Mouse (Mus musculus) intestine, embryonic 16.5 days (tissue): Measurements from ENCODE around the gene Slc13a3. TPM values are rescaled to one million over a fixed set of nuclear protein-coding genes. Genes with fewer than 3 reads are reported as not detected.

Source experiments
- ATAC-seq: fragments of 200-750 bp; cut with Nextera tagmentation; 2 replicates; pipeline ENCODE4 v1.8.0; 2017; ENCODE audit warnings: moderate TSS enrichment, moderate library complexity
- H3K27ac ChIP-seq: fragments of 300-500 bp; sonication (generic); 2 replicates; pipeline ENCODE4 v1.5.1; 2014; ENCODE audit warnings: mild to moderate bottlenecking, low read length
- H3K27me3 ChIP-seq: fragments of 300-500 bp; sonication (generic); replicated peaks from 2 replicates; pipeline ENCODE4 v1.6.1; 2014; ENCODE audit warnings: low read length, control low read depth, mixed read lengths; ENCODE audit not compliant: control insufficient read depth, insufficient read depth
- H3K36me3 ChIP-seq: fragments of 300-500 bp; sonication (generic); 2 replicates; pipeline ENCODE4 v1.6.1; 2014; ENCODE audit warnings: low read length, control low read depth; ENCODE audit not compliant: control insufficient read depth, insufficient read depth
- H3K4me1 ChIP-seq: fragments of 300-500 bp; sonication (generic); 2 replicates; pipeline ENCODE4 v1.6.1; 2014; ENCODE audit warnings: low read length, control low read depth, mixed read lengths; ENCODE audit not compliant: control insufficient read depth, insufficient read depth
- H3K4me2 ChIP-seq: fragments of 300-500 bp; sonication (generic); 2 replicates; pipeline ENCODE4 v1.6.1; 2014; ENCODE audit warnings: low read depth, low read length, control low read depth
- H3K4me3 ChIP-seq: fragments of 300-500 bp; sonication (generic); 2 replicates; pipeline ENCODE4 v1.5.1; 2014; ENCODE audit warnings: mild to moderate bottlenecking, low read length
- H3K9ac ChIP-seq: fragments of 300-500 bp; sonication (generic); 2 replicates; pipeline ENCODE4 v1.6.1; 2014; ENCODE audit warnings: low read depth, low read length
- H3K9me3 ChIP-seq: fragments of 300-500 bp; sonication (generic); 2 replicates; pipeline ENCODE4 v1.6.1; 2016; ENCODE audit warnings: low read length, control low read depth; ENCODE audit not compliant: control insufficient read depth
- WGBS: fragments of 180-500 bp; shearing (Covaris S2); extraction: QIAGEN DNeasy Blood & Tissue Kit; methylation state at CpG from one replicate; pipeline ENCODE4 v1.1.7; 2014; 5-methylcytosine and 5-hydroxymethylcytosine counted together
- polyA plus RNA-seq: library from polyadenylated mRNA; unstranded; fragments of >200 nt; fragmentation: Nextera tagmentation; extraction: Ambion mirVana; gene quantifications from 2 replicates; pipeline ENCODE4 v1.2.1, GENCODE M21; 2015

Slc13a3 gene
- polyA plus RNA-seq, 1 experiment from 2014 or later, result 0.56 TPM

GRCm38 (mm10) chr2:165420195-165420594 lies 52.8 kb downstream of the Slc13a3 start:
- H3K27me3 ChIP-seq, result no peaks in the 10 kb centered on the region
- no peak overlapping the region for H3K4me2 ChIP-seq
- H3K4me1 ChIP-seq, result no peaks in the 10 kb centered on the region
- H3K4me3 ChIP-seq, result no peak overlapping the region
- H3K27ac ChIP-seq, result no peak overlapping the region
- H3K9me3 ChIP-seq, result no peaks in the 10 kb centered on the region
- ATAC-seq, result no peak
- H3K36me3 ChIP-seq, result no peaks in the 10 kb centered on the region
- H3K9ac ChIP-seq, result no peak overlapping the region
- WGBS, result 72% methylated on average over 2 of the region's 2 CpGs

GRCm38 (mm10) chr2:165419670-165420111 lies 53.3 kb downstream of the Slc13a3 start:
- no peak for ATAC-seq

GRCm38 (mm10) chr2:165418577-165418976 lies 54.5 kb downstream of the Slc13a3 start:
- Histone ChIP-seq H3K9me3 (no peaks in the 10 kb centered on the region), H3K4me3 (no peak overlapping the region), H3K27ac (no peak overlapping the region), H3K4me1 (no peaks in the 10 kb centered on the region), H3K36me3 (no peaks in the 10 kb centered on the region), H3K9ac (no peak overlapping the region), H3K4me2 (no peak overlapping the region), H3K27me3 (no peaks in the 10 kb centered on the region)
- no peak for ATAC-seq
- WGBS, result 84% methylated on average over 2 of the region's 2 CpGs

More at GRCm38 (mm10) chr2:165419670-165420111, 53.3 kb downstream of the Slc13a3 start:
- no peaks in the 10 kb centered on the region for H3K36me3 ChIP-seq
- H3K4me3 ChIP-seq, result no peak overlapping the region
- H3K9ac ChIP-seq, result no peak overlapping the region
- no peak overlapping the region for H3K27ac ChIP-seq
- no peak overlapping the region for H3K4me2 ChIP-seq
- no peaks in the 10 kb centered on the region for H3K9me3 ChIP-seq
- H3K4me1 ChIP-seq, result no peaks in the 10 kb centered on the region
- 63% methylated on average over 4 of the region's 4 CpGs for WGBS
- H3K27me3 ChIP-seq, result no peaks in the 10 kb centered on the region

GRCm38 (mm10) chr2:165417291-165417690 lies 55.7 kb downstream of the Slc13a3 start:
- Histone ChIP-seq H3K36me3 (no peaks in the 10 kb centered on the region), H3K4me3 (no peak overlapping the region), H3K27ac (no peak overlapping the region), H3K9me3 (no peaks in the 10 kb centered on the region), H3K27me3 (no peaks in the 10 kb centered on the region), H3K4me2 (no peak overlapping the region), H3K4me1 (no peaks in the 10 kb centered on the region), H3K9ac (no peak overlapping the region)
- WGBS, result 67% methylated on average over 7 of the region's 7 CpGs
- ATAC-seq, result no peak

GRCm38 (mm10) chr2:165415795-165416194 lies 57.2 kb downstream of the Slc13a3 start:
- Histone ChIP-seq H3K27ac (no peak overlapping the region), H3K9ac (no peak overlapping the region), H3K36me3 (no peaks in the 10 kb centered on the region), H3K4me3 (no peak overlapping the region), H3K4me1 (no peaks in the 10 kb centered on the region), H3K27me3 (no peaks in the 10 kb centered on the region), H3K9me3 (no peaks in the 10 kb centered on the region), H3K4me2 (no peak overlapping the region)
- WGBS, result 61% methylated on average over 6 of the region's 6 CpGs
- no peak for ATAC-seq

- Histone ChIP-seq H3K9ac (no peak overlapping the region), H3K36me3 (no peaks in the 10 kb centered on the region), H3K27ac (no peak overlapping the region), H3K4me2 (no peak overlapping the region), H3K4me3 (no peak overlapping the region), H3K4me1 (no peaks in the 10 kb centered on the region), H3K27me3 (no peaks in the 10 kb centered on the region), H3K9me3 (no peaks in the 10 kb centered on the region)
- no peak for ATAC-seq
- WGBS, result 45% methylated on average over 11 of the region's 11 CpGs
These were observed 57.8 kb downstream of the Slc13a3 start for GRCm38 (mm10) chr2:165415141-165415721.

GRCm38 (mm10) chr2:165414321-165414720 lies 58.7 kb downstream of the Slc13a3 start:
- Histone ChIP-seq H3K4me1 (no peaks in the 10 kb centered on the region), H3K4me2 (no peak overlapping the region), H3K9me3 (no peaks in the 10 kb centered on the region), H3K9ac (no peak overlapping the region), H3K27ac (no peak overlapping the region), H3K4me3 (no peak overlapping the region), H3K27me3 (no peaks in the 10 kb centered on the region), H3K36me3 (no peaks in the 10 kb centered on the region)
- 76% methylated on average over 5 of the region's 5 CpGs for WGBS
- no peak for ATAC-seq

- Histone ChIP-seq H3K27me3 (no peaks in the 10 kb centered on the region), H3K4me1 (no peaks in the 10 kb centered on the region), H3K4me3 (no peak overlapping the region), H3K9ac (no peak overlapping the region), H3K4me2 (no peak overlapping the region), H3K36me3 (no peaks in the 10 kb centered on the region), H3K27ac (no peak overlapping the region), H3K9me3 (no peaks in the 10 kb centered on the region)
- ATAC-seq, result no peak
- WGBS, result 53% methylated on average over 3 of the region's 3 CpGs
These were observed 59.1 kb downstream of the Slc13a3 start for GRCm38 (mm10) chr2:165413884-165414283.

GRCm38 (mm10) chr2:165407700-165408301 lies 65.2 kb downstream of the Slc13a3 start:
- Histone ChIP-seq H3K9me3 (no peaks in the 10 kb centered on the region), H3K36me3 (no peaks in the 10 kb centered on the region), H3K27ac (no peak overlapping the region), H3K27me3 (no peaks in the 10 kb centered on the region), H3K4me1 (peaks cover 7% of the 10 kb centered on the region; the same call in 1 of the 2 replicates), H3K9ac (no peak overlapping the region), H3K4me2 (no peak overlapping the region), H3K4me3 (no peak overlapping the region)
- WGBS, result 41% methylated on average over 10 of the region's 10 CpGs
- no peak for ATAC-seq
